Mouse (Mus musculus) brain, embryonic 18.5 days (tissue): Measurements from ENCODE around the gene Nit2.
A peak's percentile ranks its signal among the peaks of the same experiment; 100 is the strongest.
"Not testable (repeated sequence)": the region's sequence is repeated elsewhere in the genome, so short reads cannot be mapped to it uniquely, and the experiment has no call there.

ENCODE experiments used
- DNase-seq: peaks from one replicate; pipeline ENCODE4 v3.0.0-alpha.2; 2012; ENCODE audit warnings: low read depth, low spot score

Gene Nit2

GRCm38 (mm10) chr16:57166611-57167513, at the start of gene Nit2:
Gene Nit2, minus strand, starts transcription at chr16:57167341.
- DNase-seq, result peak; percentile 63

DNA sequence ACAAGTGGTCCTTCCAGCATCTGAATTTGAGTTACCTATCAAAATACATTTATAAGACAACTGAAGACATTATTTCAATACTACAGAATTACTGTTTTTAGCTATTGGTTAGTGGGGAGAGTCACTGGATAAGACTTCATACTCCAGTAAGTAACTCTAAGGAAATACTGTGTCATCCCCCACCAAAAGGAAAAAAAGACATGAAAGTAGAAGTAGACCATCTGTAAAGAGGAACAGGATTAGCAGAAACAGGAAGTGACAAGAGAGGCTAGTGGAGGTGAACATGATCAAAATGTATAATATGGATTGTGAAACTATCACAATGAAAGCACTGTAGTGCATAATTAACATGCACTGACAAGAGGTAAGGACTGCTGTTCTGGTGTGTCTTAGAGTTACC, 48.8 kb upstream of the Nit2 start:
- DNase-seq, result no peak

DNA sequence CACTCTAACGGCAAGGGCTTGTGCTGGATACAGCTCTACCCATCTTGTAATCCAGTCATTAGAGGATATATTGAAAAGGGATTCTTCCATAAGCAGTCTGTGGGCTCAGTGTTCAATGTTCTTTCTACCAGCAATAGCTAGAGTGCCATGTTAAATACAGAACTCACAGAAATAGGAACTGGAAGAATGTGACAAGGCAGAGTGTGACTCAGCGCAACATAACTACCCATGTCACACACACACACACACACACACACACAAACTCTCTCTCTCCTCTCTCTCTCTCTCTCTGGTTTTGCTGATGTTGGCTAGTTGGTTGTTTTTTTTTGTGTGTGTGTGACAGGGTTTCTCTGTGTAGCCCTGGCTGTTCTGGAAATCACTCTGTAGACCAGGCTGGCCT, 43.9 kb upstream of the Nit2 start:
- no peak for DNase-seq

DNA sequence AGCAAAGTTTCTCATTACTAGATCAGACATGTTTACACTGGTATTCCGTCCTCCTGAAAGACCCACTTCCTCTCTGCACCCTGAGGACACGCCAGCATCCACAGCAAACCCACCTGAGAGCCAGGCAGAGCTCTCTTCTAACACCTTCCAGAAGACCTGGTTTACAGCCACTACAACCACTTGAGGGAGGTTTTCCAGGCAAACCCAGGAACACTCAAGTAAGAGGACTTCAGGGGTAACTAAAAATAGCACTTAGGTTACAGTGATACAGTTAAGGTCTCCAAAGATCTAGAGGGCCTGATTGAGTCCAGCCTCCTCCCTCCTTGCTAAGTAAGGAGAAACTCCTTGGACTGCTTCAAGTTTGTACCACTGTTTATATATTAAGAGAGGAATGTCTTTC, 41.2 kb upstream of the Nit2 start:
- no peak for DNase-seq

DNA sequence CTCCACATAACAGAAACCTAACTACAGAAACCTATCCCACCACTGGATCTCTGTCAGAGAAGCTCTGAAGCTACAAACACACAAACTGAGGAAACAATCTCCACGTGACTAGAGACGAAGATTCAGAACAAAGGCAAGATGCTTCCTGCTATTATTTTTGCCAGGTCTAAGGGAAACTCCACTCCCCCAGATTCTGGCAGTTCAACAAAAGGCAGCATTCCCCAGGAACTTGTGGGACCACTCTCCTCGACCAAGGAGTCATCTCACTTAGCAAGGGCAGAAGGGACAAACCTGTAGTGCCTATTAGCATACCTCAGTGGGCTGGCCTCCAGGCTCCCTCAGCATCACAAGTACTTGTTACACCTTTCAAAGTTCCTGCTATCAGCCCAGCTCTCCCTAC, 30.1 kb upstream of the Nit2 start:
- DNase-seq, result no peak

DNA sequence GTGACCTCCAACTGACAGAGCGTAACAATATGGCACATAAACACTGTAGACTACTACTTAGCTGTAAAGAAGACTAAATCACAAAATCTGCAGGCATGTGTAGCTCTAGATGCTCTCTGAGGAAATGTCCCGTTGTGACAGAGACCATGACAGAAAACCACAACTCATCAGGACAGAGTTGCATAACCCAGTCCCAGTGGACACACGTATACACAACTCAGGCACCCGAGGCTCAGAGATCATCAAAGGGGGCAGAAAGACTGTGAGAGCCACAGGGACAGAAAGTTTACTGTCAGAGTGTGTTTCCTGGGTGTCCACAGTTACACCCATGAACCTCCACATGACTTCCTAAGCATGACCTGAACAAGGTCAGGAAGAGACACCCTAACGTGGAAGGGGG, 29.4 kb upstream of the Nit2 start:
- DNase-seq, result no peak

DNA sequence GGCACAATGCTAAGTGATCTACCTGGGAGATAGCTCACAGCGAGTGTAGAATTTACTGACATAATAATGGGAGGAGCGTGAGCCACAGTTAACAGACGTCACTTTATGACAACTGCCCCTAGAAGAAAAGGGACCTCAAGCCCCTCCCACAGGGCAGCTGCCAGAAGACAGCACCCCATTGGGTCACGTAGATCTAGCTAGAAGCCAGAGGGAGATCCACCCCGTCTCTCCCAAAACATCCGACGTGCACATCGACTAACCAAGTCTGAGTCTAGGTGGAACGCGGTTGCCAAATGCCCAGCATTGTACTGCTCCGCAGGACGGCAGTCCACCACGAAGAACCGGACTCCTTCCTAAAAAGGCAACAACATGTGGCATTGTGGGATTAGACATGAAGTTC, 24.1 kb upstream of the Nit2 start:
- no peak for DNase-seq

DNA sequence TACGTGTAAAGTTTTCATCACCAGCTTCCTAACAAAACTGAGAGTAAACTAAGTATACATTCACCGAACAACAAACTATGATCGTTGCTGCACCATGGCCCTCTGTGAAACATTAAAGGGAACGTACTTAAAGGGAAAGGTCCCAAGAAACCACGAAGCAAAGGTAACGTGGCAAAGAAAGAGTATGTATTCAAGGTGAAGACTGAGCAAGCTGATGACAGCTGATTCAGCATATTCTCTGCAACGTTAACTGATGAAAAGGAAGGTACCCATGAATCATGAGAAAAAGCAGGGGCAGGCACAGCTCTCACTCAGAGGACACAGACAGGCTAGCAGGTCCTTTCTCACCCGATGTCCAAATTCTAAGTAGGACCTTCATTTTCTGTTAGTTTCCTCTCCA, 23.2 kb upstream of the Nit2 start:
- no peak for DNase-seq

- no peak for DNase-seq
These were observed 22.4 kb upstream of the Nit2 start for GRCm38 (mm10) chr16:57189493-57189892.

DNA sequence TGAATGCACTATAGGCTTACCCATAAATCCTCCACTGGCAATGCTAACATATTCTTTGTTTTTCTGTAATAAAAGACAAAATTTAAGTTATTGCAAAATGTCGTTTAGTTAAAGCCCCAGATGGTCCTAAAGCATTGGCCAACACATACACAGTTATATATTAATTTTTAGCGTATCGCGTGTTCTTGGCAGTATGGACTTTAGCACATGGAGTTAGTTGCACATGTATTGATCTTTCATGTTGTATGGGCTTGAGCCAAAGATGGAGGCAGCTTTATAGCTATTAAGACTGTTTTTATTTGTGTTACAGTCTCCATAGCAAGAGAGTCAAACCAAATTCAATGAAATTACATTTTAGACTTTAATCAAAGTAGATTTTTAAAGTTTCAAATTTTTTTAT, 19.5 kb upstream of the Nit2 start:
- DNase-seq, result no peak

GRCm38 (mm10) chr16:57182037-57182436, 14.9 kb upstream of the Nit2 start:
- DNase-seq, result no peak

- DNase-seq, result no peak
These were observed 14.0 kb upstream of the Nit2 start for GRCm38 (mm10) chr16:57181180-57181579.

DNA sequence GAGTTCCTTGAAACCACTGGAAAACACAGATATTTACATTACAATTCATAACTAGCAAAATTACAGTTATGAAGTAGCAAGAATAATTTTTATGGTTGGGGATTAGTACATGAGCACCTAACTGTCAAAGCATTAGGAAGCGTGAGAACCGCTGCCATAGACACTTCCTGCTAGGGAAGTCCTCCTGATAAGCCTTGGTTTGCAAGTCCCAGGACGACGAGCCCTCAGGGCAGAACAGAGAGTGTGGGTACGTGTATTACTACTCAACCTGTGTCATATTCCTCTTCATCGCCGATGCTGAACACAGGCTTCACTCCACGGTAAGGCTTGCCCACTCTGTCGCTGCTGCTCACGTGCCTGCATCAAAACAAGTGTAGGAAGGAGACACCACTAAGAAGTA, 10.5 kb upstream of the Nit2 start:
- no peak for DNase-seq

- DNase-seq, result peak; percentile 8
These were observed 10.1 kb upstream of the Nit2 start for GRCm38 (mm10) chr16:57177254-57177653.

- no peak for DNase-seq
These were observed 9.1 kb upstream of the Nit2 start for GRCm38 (mm10) chr16:57176276-57176675.

- no peak for DNase-seq
These were observed 8.6 kb upstream of the Nit2 start for GRCm38 (mm10) chr16:57175751-57176150.

DNA sequence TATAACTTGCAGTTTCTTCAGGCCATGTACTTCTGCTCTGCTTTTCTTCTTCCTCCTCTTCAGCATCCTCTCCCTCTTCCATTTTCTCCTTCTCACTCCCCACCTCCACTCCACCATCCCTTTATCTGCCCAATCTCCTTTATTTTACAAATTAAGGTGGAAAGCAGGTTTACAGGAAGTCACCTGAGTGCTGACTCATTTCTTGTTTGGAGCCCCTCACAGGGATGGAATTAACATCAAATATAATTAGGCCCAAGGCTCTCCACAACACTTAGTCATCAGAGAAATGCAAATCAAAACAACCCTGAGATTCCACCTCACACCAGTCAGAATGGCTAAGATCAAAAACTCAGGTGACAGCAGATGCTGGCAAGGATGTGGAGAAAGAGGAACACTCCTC, 7.3 kb upstream of the Nit2 start:
- DNase-seq, result not testable (repeated sequence)

GRCm38 (mm10) chr16:57171570-57171969, 4.4 kb upstream of the Nit2 start:
- peak; percentile 28 for DNase-seq

DNA sequence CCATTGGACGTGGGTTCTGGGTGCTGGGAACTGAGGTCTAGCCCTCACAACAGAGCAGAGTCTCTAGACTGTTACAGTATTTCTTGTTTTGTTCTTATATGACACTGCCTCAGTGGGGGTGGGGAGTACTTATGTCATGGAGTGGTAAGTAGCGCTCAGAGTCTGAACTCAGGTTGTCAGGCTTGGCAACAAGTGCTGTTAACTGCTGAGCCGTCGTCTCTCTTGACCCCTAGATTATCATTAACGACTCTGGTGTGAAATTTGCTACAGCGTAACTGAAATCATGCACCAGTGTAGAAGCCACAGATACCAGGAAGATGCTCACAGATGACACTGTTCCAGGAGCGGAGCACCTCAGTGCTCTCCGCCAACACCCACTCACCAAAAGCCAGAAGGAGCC, 4.0 kb upstream of the Nit2 start:
- no peak for DNase-seq

DNA sequence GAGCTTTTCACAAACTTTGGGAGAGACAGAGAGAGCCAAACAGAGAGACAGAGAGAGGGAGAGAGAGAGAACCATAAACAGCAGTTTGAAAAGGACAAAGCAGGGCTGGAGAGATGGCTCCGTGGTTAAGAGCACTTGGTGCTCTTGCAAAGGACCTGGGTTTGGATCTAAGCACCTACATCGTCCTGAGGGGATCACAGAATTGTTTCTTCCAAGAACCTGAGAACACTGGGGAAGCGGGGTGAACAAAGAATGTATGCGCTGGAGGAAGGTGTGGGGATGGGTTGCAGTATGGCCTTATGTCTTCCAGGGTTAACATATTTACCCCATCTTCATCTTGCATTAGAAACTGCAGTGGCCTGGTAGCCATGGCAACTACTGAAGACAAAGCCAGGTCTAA, 1.1 kb upstream of the Nit2 start:
- no peak for DNase-seq

- DNase-seq, result no peak
These were observed 372 bp upstream of the Nit2 start for GRCm38 (mm10) chr16:57167514-57167912.

GRCm38 (mm10) chr16:57166086-57166485, 1.1 kb downstream of the Nit2 start:
- no peak for DNase-seq

DNA sequence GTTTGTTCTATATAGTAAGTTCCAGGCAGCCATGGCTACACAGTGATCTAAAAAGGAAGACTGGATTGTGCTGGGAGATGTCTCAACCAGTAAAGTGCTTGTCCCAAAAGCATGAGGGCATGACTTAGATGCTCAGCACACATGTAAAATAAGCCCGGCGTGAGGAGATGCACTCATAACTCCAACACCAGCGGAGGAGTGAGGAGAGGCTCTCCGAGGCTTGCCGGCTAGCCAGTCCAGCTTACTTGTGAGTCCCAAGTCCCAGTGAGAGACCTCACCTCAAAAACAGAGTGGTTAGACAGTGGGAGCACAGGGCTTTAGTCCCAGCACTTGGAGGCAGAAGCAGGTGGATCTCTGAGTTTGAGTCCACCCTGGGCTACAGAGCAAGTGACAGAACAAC, 2.0 kb downstream of the Nit2 start:
- DNase-seq, result no peak

GRCm38 (mm10) chr16:57163694-57164093, 3.4 kb downstream of the Nit2 start:
- DNase-seq, result no peak
